Mouse (Mus musculus) liver, embryonic 16.5 days (tissue): ENCODE results near the gene Mecom. TPM values are rescaled to one million over a fixed set of nuclear protein-coding genes. Genes with fewer than 3 reads are reported as not detected.
"Not testable (repeated sequence)": the region's sequence is repeated elsewhere in the genome, so short reads cannot be mapped to it uniquely, and the experiment has no call there.

ENCODE experiments used
- ATAC-seq: fragments of 200-750 bp; cut with Nextera tagmentation; 2 replicates; pipeline ENCODE4 v1.8.0; 2017; ENCODE audit warnings: low read depth, mild to moderate bottlenecking, moderate number of reproducible peaks, moderate library complexity
- H3K27ac ChIP-seq: fragments of 300-500 bp; sonication (generic); 2 replicates; pipeline ENCODE4 v1.5.1; 2014; ENCODE audit warnings: mild to moderate bottlenecking, low read length
- H3K27me3 ChIP-seq: fragments of 300-500 bp; sonication (generic); 2 replicates; pipeline ENCODE4 v1.6.1; 2014; ENCODE audit warnings: low read depth, low read length, mixed read lengths; ENCODE audit not compliant: control insufficient read depth, insufficient read depth
- H3K36me3 ChIP-seq: fragments of 300-500 bp; sonication (generic); 2 replicates; pipeline ENCODE4 v1.6.1; 2014; ENCODE audit warnings: mild to moderate bottlenecking; ENCODE audit not compliant: control insufficient read depth, insufficient read depth
- H3K4me1 ChIP-seq: fragments of 300-500 bp; sonication (generic); 2 replicates; pipeline ENCODE4 v1.6.1; 2014; ENCODE audit warnings: low read depth, low read length, mixed read lengths; ENCODE audit not compliant: control insufficient read depth
- H3K4me2 ChIP-seq: fragments of 300-500 bp; sonication (generic); 2 replicates; pipeline ENCODE4 v1.6.1; 2014; ENCODE audit warnings: low read depth, low read length, mixed read lengths
- H3K4me3 ChIP-seq: fragments of 300-500 bp; sonication (generic); 2 replicates; pipeline ENCODE4 v1.5.1; 2014; ENCODE audit warnings: low read depth, mild to moderate bottlenecking, low read length
- H3K9ac ChIP-seq: fragments of 300-500 bp; sonication (generic); 2 replicates; pipeline ENCODE4 v1.6.1; 2014; ENCODE audit warnings: low read depth, low read length
- H3K9me3 ChIP-seq: fragments of 300-500 bp; sonication (generic); replicated peaks from 2 replicates; pipeline ENCODE4 v1.6.1; 2016; ENCODE audit warnings: low read length; ENCODE audit not compliant: control insufficient read depth
- WGBS: fragments of 180-500 bp; shearing (Covaris S2); extraction: QIAGEN DNeasy Blood & Tissue Kit; methylation state at CpG from one replicate; pipeline ENCODE4 v1.1.7; 2014; ENCODE audit not compliant: insufficient replicate concordance; 5-methylcytosine and 5-hydroxymethylcytosine counted together
- polyA plus RNA-seq: library from polyadenylated mRNA; unstranded; fragments of >200 nt; fragmentation: Nextera tagmentation; extraction: Ambion mirVana; gene quantifications from 2 replicates; pipeline ENCODE4 v1.2.1, GENCODE M21; 2015

Gene Mecom
- 0.98 and 1.0 TPM in 2 replicates for polyA plus RNA-seq

DNA sequence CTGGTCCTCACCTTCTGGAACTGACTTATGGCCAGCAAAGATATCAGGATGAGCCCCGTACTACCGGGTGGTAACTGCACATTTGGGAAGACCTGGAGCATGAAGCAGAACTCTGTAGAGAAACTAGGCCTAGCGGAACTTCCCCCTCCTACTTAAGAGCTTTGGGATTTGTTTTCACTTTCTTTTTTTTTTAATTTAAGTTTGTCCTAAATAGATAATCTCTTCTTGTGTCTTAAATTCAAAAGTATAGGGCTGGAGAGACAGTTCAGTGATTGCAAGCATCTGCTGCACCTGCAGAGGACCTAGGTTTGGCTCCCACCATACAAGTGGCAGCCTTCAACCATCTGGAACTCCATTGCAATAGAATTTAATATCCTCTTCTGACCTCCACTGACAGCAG, at the start of gene Mecom:
Mecom (minus strand) TSS at position 101 of the 400 bp plus-strand sequence.
- H3K4me1 ChIP-seq = no peaks in the 10 kb centered on the region
- 76% methylated on average over 3 of the region's 3 CpGs for WGBS
- H3K4me3 ChIP-seq = no peak within 1 kb of the TSS
- H3K27ac ChIP-seq = no peak within 1 kb of the TSS
- H3K4me2 ChIP-seq = no peak within 1 kb of the TSS
- H3K9me3 ChIP-seq = no peaks in the 10 kb centered on the region
- ATAC-seq = no peak
- no peaks in the 10 kb centered on the region for H3K27me3 ChIP-seq
- H3K36me3 ChIP-seq = no peaks in the 10 kb centered on the region
- no peak within 1 kb of the TSS for H3K9ac ChIP-seq

DNA sequence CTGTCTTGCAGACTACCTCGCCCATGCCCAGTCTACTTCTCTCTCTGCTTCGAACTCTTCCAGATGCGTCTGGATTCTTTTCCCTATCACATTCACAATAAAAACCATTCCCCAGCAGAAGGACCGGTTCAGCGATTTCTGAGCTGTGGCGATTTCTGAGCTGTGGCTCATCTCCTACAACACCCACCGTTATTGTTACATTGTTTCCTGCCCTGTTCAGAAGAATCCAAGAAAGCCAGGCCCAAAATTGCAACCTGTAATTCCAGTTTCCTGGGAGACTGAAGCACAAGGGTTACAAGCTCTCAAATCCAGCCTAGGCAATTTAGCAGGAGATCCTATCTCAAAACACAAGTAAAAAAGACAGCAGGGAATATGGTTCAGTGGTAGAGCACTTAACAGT, 49.5 kb upstream of the Mecom start:
- no peak overlapping the region for H3K9ac ChIP-seq

DNA sequence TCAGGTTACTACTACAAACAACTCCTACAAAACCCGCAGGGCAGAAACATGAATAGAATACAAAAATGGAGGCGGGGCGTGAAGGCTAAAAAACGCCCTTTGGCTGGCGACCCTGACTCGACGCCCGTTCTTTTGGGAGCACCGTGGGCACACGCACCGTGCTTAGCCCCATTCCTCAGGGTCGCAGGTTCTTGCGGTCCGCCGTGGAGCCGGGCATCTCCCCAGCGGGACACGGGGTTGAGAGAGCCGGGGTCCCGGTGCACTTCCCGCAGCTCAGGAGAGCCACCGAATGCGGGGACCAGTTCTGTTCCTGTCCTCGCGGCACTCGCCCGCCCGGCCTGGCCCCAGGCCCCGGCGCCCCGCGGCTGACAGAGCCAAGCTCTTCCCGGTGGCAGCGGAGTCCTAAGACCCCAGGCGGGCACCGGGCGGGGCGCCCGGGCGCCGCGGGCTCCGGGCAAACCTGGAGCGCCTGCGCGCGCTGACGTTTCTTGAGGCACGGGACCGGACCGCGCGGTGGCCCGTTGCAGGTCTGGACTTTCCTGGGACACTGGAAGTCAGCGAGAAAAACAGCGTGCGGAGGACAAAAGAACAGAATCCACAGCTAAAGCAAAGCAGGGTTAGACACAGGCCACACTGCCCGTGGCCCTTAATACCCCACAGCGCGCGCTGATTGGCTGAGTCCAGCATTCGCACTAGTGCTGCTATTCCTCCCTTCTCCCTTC, 47.5 kb upstream of the Mecom start:
- Histone ChIP-seq H3K4me2 (peak overlapping the region; percentile 87), H3K4me3 (peak overlapping the region; percentile 73), H3K27me3 (peaks cover 31% of the 10 kb centered on the region), H3K27ac (no peak overlapping the region), H3K9me3 (no peaks in the 10 kb centered on the region), H3K4me1 (peaks cover 12% of the 10 kb centered on the region), H3K36me3 (no peaks in the 10 kb centered on the region), H3K9ac (peak overlapping the region; percentile 72)
- ATAC-seq = peak; percentile 43; the same call in 1 of the 2 replicates
- under 1% methylated on average over 56 of the region's 62 CpGs for WGBS

More for the DNA sequence above, 49.5 kb upstream of the Mecom start:
- Histone ChIP-seq H3K36me3 (no peaks in the 10 kb centered on the region), H3K9me3 (no peaks in the 10 kb centered on the region), H3K27me3 (peaks cover 31% of the 10 kb centered on the region), H3K27ac (no peak overlapping the region), H3K4me1 (peaks cover 12% of the 10 kb centered on the region), H3K4me2 (no peak overlapping the region), H3K4me3 (no peak overlapping the region)
- no peak for ATAC-seq
- WGBS = 77% methylated on average over 7 of the region's 7 CpGs

DNA sequence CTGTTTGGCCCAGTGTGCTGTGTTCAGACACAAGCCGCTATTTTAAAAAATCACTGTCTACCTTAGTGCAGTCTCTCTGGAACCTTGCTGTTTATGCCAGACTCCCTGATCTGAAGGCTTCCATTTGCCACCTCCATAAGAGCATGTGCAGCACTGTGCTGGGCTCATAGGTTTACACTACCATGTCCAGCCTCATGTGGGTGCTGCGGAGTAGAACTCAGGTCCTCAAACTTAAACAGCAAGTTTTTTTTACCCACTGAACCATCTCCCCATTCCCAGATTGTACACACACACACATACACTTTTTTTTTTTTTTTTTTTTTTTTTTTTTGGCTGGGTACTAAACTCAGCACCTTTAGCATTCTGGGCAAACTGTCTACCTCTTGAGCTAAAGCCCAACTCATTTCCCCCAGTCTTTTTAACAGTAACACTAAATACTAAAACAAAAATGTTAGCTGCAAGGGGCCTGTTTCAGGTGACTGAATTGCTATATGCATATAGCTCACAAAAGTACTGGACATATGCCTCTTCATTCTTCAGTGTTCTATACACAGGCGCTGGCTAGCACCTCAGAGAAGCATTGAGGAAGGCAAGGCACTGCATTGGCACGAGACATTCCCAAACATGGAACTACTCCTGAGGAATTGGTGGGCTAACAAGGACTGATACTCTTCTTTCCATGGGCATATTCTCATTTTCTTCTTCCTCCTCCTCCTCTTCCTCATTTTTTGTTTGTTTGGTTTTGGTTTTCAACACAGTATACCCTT, 46.1 kb upstream of the Mecom start:
- no peak for ATAC-seq
- H3K27ac ChIP-seq = no peak overlapping the region
- peaks cover 5% of the 10 kb centered on the region; the same call in 1 of the 2 replicates for H3K4me1 ChIP-seq
- no peak overlapping the region for H3K9ac ChIP-seq
- H3K27me3 ChIP-seq = peaks cover 23% of the 10 kb centered on the region
- 59% methylated on average over 4 of the region's 4 CpGs for WGBS
- H3K4me2 ChIP-seq = no peak overlapping the region
- H3K9me3 ChIP-seq = no peaks in the 10 kb centered on the region
- H3K4me3 ChIP-seq = no peak overlapping the region
- no peaks in the 10 kb centered on the region for H3K36me3 ChIP-seq

DNA sequence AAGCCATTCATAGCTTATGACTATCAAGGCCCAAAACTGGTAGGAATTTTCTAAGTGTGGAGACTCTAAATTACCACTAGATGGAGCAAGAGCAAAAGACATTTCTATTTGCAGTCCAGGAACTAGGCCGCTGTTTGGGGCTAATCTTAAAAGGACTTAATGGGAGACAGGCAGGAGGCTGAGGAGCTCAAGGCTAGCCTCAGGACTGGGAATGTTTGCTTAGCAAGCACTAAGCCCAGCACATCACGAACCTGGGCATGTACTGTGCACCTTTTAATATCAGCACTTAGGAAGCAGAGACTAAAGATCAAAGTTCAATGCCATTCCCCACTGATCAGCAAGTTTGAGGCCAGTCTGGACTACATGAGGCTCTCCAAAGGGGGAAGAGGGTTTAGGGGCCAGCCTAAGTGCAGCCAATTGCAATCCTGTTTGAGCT, 44.6 kb upstream of the Mecom start:
- ATAC-seq = no peak; the same call in 1 of the 2 replicates
- H3K4me2 ChIP-seq = no peak overlapping the region
- no peak overlapping the region for H3K27ac ChIP-seq
- peaks cover 5% of the 10 kb centered on the region; the same call in 1 of the 2 replicates for H3K4me1 ChIP-seq
- 0% methylated on average over 2 of the region's 2 CpGs for WGBS
- no peaks in the 10 kb centered on the region for H3K9me3 ChIP-seq
- peaks cover 13% of the 10 kb centered on the region for H3K27me3 ChIP-seq
- H3K36me3 ChIP-seq = no peaks in the 10 kb centered on the region
- no peak overlapping the region for H3K9ac ChIP-seq
- H3K4me3 ChIP-seq = no peak overlapping the region

DNA sequence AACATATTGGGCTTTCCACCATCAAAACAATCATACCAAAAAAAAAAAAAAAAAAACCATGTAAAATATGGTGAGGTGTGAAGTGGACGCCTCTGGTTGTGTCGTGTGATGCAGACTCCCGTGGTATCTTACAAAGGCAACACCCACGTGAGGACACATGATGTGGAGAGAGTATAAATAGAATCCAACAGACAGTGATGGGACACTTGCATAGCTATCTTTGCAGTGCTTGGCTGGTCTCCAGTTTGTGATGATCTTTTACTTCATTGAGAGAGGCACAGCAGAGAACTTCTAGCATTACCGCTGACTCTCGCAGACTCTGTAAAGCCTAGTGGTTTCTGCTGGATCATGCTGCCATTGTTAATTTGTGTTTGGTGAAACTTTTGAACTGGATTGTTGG, 41.1 kb upstream of the Mecom start:
- WGBS = 66% methylated on average over 6 of the region's 6 CpGs
- no peak for ATAC-seq
- no peaks in the 10 kb centered on the region; the same call in 1 of the 2 replicates for H3K4me1 ChIP-seq
- no peak overlapping the region for H3K4me2 ChIP-seq
- H3K9me3 ChIP-seq = no peaks in the 10 kb centered on the region
- no peaks in the 10 kb centered on the region for H3K27me3 ChIP-seq
- no peak overlapping the region for H3K9ac ChIP-seq
- no peaks in the 10 kb centered on the region for H3K36me3 ChIP-seq
- H3K4me3 ChIP-seq = no peak overlapping the region
- no peak overlapping the region for H3K27ac ChIP-seq

DNA sequence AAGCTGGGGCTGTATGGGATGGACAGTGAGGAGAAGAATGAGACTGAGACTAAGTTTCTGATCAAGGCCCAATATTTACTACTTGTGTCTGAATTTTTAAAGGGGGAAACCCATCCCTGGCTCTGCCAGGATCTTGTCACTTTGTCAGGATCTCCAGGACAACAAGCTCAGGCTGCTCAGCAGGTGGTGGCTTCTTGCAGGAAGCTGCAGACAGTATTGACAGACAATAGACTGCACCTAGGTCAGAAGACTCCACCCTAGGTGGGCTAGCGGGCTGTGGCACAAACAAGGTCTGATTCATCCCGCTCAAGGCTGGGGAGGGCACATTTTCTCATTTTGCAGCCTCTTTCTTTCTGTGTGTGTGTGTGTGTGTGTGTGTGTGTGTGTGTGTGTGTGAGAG, 25.7 kb upstream of the Mecom start:
- no peak overlapping the region for H3K27ac ChIP-seq
- H3K27me3 ChIP-seq = no peaks in the 10 kb centered on the region
- no peaks in the 10 kb centered on the region for H3K9me3 ChIP-seq
- no peaks in the 10 kb centered on the region for H3K4me1 ChIP-seq
- H3K4me2 ChIP-seq = no peak overlapping the region
- 17% methylated on average over 2 of the region's 2 CpGs for WGBS
- H3K36me3 ChIP-seq = no peaks in the 10 kb centered on the region
- no peak for ATAC-seq
- H3K4me3 ChIP-seq = no peak overlapping the region
- H3K9ac ChIP-seq = no peak overlapping the region

DNA sequence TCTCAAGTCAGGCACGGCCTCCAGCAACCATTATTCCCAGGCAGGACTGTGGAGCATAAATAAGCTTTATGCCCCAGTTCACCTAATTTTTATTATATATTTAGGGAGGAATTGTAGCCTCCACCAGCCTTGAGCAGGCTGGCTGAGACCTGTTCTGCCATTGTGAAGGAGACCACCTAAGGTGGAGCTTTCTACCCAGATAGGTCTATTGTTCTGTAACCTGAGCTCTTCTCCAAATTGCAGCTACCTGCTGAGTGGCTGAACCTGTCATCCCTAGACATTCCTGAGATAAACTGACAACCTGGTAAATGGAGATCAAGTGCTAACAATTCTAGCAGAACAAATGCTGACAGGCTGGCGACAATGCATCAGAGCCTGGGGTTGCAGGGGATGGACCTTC, 18.5 kb upstream of the Mecom start:
- not testable (repeated sequence) for H3K36me3 ChIP-seq, H3K27ac ChIP-seq, H3K27me3 ChIP-seq, H3K9ac ChIP-seq, H3K9me3 ChIP-seq, H3K4me2 ChIP-seq, H3K4me3 ChIP-seq, H3K4me1 ChIP-seq, ATAC-seq
- WGBS = 50% methylated on average over 1 of the region's 2 CpGs
